Mouse (Mus musculus): ENCODE measurements around the gene Apobec3.
A peak's percentile ranks its signal among the peaks of the same experiment; 100 is the strongest.
"Not testable (repeated sequence)": the region's sequence is repeated elsewhere in the genome, so short reads cannot be mapped to it uniquely, and the experiment has no call there.

The Apobec3 gene

DNA sequence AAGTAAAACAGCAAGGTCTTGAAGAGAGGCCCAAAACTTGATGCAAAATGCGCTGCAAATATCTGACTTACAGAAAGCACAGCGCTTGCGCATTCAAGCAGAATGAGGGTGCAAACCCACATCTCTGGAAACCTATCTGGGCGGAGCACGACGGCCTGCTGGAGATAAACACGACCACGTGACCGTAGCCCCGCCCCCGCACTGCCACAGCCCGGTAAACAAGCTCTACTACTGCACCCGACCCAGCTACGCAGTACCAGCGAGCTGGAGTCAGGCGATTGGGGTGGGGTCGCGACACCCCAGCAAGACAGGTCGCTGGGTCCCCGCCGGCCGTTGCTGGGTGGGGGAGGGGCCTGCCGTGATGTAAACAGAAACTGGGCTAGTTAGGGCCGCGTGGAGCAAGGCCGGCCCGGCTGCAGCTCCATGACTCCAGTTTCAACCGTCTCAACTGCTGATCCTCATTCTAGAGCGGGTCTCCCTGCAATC is 36.2 kb downstream of the Apobec3 start:
- DNase-seq (ENCODE audit: low read depth, low spot score), result peak; percentile 71

DNA sequence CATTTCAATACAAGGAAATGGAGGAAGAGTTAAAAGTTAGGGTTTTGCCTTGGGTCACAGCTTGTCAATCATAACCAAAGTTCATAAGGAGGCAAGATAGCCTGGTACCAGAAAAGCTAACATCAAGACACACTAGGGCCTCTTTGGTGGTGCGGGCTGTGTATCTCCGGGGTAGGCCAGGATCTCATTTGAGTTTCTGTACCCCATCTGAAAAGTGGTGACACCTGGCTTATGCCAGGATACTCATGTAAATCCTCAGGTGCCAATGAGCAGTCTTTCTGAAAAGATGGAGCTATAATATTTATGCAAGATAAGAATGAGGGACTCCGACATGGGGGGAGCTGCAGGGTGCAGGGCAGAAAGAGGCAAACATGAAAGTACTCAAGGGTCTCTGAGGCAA is 36.9 kb downstream of the Apobec3 start:
- no peak for DNase-seq (ENCODE audit: low read depth, low spot score)

DNA sequence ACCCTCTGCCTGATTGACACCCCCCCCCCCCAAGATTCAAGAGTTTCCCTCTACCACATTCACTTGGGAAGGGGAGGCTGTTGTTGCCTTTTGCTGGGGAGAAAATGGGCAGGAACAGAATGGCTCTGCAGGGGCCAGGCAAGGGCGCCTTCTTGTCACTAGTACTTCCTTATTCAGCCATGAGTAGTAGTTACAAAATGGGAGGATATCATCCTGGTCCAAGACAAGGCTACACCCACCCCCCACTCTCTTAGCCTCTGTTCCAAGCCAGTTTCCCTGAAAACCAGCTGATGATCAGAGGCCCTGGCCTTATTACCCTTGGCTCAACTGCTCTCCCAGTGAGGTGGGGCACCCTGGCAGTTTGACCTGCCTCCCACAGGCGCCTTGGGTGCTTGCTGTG is 37.3 kb downstream of the Apobec3 start:
- DNase-seq (ENCODE audit: low read depth, low spot score), result no peak

DNA sequence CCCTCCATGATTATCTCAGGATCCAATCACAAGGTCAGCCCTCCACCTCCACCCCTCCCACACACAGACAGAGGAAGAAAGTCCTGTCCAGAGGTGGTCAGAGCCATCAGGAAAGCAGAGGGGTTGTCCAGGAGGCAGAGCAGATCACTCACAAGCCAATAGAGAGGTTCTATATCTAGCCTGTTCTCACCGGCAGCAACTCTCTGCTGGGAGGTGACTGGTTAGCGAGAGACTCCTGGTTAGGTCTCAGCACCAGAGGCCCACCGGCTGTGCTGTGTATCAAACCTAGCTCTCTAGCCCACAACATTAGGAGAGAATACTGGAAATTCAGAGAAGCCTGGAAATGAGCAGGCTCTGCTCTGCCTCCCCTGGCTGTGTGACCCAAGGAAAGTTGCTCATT is 38.3 kb downstream of the Apobec3 start:
- DNase-seq (ENCODE audit: low read depth, low spot score), result no peak

DNA sequence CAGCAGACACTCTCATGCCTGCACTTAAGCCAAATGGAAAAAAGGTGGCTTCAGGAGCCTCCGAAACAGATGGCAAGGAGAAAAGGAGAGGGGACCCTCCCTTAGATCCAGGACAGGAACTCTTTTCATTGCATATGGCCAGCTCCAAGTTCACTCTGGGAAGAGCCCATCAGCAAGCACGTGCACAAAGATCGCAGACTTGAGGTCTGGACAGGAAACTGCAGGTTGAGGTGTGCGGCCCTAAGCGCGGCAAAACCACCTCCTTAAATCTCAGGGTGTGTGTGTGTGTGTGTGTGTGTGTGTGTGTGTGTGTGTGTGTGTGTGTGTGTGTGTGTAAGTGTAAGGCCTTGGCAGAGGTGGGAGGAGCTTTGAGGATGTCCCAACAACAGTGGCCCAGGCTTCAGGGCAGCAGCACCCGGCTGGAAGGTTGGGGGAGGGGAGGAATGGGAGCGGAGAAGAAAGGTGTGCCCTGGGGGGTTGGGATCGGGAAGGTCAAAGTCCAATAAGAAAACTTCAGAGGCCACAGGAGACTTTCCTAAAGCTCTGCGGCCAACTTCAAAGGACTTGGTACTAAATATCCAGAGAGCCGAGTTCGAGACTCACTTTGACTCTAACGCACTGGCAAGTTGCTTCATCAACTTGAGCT is 40.2 kb downstream of the Apobec3 start:
- DNase-seq (ENCODE audit: low read depth, low spot score), result no peak

DNA sequence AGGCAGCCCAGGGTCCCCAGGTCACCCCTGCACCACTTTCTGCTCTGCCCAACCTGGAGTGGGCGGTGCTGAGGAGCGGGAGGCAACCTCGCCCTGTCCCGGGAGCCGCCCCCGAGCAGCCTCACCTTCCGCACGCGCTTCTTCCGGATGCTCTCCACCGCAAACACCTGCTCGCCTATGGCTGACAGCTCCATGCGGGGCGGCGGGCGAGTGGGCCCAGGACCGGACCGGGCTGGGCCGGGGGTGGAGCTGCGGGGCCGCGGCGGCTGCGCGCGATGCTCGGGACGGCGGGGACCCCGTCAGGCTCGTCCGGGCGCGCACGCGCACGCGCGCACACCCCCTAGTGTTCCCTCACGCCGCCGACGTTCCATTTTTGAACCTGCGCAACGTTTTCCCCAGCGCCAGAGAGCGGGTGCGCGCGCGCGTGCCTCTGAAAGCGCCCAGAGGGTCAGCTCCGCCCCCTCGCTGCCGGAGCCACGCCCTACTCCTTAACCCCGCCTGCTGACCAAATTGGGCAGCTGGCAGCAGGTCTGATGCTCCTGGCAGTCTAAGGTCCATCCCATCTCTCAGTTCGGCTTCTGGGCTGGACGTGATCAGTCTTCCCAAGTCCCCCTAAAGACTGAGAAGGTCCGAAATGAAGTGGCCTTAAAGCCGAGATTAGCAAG is 41.0 kb downstream of the Apobec3 start:
- DNase-seq (ENCODE audit: low read depth, low spot score), result peak; percentile 75

DNA sequence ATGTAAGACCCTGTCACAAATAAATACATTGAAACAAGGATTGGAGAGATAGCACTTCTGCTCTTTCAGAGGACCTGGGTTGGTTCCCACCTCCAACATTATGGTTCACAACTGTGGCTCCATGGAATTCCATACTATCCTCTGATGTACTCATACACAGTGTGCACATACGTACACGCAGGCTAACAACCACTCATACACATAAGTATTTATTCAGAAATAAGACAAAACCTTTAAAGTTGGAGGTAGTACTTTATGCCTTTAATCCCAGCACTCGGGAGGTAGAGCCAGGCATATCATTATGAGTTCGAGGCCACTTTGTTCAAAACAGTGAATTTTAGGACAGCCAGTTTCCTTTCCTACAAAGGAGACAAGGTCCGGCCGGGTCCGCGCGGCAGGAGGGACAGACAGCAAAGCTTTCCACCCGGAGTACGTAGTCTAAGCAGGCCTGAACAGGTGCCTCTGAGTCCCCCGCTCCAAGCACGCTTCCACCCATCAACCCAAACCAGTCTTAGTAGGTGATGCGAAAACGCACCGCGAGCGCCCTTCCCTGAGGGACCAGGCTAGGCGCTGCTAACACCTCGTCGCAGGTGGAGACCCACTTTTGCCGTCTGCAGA is 41.7 kb downstream of the Apobec3 start:
- DNase-seq (ENCODE audit: low read depth, low spot score), result no peak

DNA sequence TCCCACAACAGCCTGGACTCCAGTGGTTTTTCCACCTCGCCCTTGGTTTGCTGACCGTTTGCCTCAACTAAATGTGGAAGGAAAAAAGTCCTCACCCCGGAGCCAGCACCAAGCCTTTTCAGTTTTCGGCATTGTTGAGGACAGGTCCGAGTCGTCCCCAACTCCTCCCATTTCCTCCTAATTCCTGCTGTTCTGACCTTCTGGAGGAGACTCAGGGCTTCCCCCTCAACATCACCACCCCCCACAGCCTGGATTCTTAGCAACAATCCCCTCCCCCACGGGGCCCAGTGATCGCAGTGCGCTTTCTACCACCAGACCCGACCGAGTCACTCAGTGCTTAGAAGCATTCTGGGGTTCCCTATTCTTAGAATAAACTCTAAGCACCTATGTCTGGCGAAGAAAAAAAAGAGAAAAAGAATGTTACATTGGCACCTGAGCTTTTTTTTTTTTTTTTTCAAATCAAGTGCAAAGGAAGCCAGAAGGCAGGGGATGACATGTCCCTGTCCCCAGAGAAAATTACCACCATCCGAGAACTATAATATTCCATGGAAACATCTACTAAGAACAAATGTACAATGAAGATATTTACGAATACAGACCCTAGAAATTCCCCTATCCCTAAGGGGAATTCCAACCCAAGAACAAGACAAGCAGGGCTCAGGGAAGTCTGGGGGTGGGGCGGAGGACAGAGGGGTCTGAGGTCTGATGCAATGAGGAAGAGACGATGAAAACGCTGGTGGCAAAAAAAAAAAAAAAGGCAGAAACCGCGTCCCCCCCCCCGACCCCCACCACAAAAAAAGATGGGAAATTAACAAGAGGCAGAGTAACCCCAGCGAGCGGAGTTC is 42.4 kb downstream of the Apobec3 start:
- DNase-seq (ENCODE audit: low read depth, low spot score), result no peak

DNA sequence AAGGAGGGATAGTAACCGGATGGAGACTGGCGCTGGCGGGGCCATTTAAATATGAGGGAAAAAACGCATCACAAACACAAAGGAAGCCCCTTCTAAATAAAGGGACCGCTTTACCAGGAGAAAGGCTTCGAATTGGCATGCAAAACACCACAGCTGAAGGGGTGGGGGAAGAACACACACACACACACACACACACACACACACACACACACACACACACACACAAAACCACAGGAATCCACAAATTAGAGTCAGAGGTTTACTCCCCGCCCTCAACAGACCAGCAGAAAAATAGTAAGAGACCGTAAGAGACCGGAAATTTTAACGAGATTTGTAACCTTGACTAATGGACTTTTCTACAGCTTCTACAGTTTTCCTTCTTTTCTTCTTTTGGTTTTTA is 43.3 kb downstream of the Apobec3 start:
- DNase-seq (ENCODE audit: low read depth, low spot score), result no peak

DNA sequence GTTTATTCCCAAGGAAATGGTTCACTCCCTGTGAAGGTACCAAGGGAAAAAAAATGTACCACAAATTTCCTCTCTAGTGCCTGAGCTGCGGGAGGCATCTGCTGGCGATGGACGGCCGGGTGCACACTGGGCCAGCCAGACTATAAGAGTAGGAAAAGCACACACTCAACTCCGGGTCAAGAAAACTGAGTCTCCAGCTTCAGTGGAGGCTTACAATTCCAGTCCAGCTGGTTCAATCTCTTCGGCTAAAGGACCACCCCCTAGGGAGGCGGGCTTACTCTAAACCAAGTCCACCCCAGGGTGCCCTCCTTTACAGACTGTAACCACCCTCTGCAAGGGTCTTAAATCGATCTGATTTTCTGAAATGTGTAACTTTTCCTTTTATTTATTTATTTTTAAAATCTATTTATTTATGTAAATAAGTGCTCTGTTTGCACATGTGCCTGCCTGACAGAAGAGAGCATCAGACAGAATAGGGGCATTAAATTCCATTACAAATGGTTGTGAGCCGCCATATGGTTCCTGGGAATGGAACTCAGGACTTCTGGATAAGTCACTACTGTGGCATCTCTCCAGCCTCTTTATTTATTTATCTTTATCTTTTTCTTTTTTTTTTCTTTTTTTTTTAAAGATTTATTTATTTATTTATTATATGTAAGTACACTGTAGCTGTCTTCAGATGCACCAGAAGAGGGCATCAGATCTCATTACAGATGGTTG is 44.4 kb downstream of the Apobec3 start:
- no peak for DNase-seq (ENCODE audit: low read depth, low spot score)

DNA sequence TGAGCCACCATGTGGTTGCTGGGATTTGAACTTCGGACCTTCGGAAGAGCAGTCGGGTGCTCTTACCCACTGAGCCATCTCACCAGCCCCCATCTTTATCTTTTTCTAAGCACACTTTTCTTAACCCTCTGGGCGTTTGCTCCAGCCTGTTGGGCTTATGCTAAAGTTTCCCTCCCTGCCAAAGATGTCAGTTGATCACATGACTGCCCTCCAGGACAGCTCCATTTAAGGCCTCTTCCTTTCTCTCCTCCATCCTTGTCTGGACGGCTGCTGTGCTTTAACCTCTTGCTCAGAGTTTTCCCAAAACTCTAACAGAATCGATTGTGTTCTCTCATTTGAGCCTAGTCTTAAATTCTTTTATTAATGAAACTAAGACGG is 44.9 kb downstream of the Apobec3 start:
- no peak for DNase-seq (ENCODE audit: low read depth, low spot score)

DNA sequence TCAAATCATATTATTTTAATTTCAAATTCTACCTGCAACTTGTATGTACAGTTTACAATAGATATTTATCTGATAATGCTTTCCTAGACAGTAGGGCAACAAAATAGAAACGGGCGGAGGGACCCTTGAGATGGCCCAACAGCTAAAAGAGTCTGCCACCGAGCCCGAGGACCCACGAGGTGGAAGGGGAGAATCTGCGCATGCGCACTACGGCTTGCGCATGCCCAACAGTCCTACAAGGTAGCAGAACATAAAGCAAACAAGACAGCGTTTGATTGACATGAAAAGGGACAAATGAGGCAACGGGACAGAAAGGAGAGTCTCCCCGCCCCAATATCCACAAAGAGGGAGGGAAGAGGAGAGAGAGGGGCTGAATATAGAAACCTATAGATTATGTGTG is 47.6 kb downstream of the Apobec3 start:
- no peak for DNase-seq (ENCODE audit: low read depth, low spot score)

DNA sequence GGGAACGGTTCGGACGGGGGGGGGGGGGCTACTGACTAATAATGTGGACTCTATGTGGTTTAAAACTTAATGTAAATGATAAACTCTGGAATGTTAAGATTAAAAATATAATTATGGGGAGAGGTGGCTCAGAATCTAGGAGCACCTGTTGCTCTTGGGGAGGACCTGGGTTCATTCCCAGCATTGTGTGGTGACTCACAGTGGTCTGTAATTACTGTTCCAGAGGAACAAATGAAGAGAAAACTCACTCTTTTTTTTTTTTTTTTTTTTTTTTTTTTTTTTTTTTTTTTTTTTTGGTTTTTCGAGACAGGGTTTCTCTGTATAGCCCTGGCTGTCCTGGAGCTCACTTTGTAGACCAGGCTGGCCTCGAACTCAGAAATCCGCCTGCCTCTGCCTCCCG is 48.0 kb downstream of the Apobec3 start:
- not testable (repeated sequence) for DNase-seq (ENCODE audit: low read depth, low spot score)

DNA sequence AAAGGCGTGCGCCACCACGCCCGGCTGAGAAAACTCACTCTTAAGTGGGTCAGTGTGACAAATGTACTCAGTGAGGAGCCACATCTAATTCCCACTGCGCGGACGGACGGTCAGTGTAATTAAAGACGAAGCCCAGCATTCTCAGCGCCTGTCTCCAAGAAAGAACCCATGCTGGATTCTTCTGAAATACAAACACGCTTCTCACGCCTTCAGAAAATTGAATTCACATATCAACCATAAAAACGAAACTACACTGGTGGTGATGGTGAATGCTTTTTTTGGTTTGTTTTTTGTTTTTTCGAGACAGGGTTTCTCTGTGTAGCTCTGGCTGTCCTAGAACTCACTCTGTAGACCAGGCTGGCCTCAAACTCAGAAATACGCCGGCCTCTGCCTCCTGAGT is 48.5 kb downstream of the Apobec3 start:
- DNase-seq (ENCODE audit: low read depth, low spot score), result no peak

DNA sequence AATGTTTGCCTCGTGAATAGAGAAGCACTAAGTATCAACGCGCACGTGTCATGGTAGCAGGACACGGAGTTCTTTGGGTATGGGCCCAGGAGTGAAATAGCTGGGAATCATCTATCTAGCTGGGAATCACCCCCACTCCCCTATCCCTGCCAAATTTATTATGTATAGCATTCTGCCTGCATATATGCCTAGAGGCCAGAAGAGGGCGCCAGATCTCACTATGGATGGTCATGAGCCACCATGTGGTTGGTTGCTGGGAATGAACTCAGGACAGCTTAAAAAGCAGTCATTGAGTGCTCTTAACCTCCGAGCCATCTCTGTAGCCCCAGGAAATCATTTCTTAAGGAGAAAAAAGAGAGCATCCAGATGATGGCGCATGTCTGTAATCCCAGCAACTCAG is 49.5 kb downstream of the Apobec3 start:
- DNase-seq (ENCODE audit: low read depth, low spot score), result no peak

DNA sequence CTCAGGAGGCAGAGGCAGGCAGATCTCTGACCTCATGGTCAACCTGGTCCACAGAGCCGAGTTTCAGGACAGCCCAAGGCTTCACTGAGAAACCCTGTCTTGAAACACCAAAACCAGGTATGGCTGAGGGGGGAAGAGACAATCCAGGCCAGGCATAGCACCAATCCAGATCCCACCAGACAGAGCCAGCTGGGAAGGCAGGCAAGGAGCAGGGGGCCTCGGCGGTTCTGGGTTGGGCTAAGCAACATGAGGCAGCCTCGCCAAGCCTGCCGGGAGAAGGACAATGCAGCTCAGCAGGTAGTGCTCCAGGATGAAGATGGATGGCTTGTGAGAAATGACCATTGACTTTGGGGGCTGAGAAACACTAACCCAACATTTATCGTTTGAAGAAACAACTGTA is 51.1 kb downstream of the Apobec3 start:
- DNase-seq (ENCODE audit: low read depth, low spot score), result no peak

DNA sequence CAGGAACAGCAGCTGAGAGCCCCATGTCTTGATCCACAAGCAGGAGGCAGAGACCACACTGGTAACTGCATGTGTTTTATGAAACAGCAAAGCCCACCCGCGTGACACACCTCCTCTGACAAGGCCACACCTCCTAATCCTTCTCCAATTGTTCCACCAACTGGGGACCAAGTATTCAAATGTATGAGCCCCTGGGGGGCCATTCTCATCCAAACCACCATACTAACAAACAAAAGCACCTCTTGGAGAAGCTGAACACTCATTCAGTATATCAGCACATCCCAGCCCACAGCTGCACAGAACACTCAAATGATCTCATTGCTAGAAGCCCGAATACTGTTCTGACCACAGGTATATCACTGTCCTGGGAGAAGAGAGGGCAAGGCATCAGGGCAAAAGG is 52.1 kb downstream of the Apobec3 start:
- DNase-seq (ENCODE audit: low read depth, low spot score), result no peak

DNA sequence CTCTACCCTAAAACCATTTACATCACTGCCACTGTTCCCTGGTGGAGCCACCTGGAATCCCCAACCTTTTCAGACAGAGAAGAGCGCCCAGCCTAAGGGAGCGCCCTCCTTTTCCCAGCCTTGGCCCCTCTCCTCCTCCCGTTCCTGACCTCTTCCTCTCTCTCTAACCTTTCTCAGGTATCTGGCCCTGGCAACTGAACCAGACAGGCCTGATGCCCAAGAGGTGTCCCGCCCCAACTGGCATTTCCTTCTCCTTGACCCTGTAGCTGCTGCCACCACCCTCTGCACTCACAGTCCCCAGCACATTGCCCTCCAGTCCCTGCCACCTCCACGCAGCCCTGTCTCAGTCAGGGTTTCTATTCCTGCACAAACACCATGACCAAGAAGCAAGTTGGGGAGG is 53.5 kb downstream of the Apobec3 start:
- no peak for DNase-seq (ENCODE audit: low read depth, low spot score)

DNA sequence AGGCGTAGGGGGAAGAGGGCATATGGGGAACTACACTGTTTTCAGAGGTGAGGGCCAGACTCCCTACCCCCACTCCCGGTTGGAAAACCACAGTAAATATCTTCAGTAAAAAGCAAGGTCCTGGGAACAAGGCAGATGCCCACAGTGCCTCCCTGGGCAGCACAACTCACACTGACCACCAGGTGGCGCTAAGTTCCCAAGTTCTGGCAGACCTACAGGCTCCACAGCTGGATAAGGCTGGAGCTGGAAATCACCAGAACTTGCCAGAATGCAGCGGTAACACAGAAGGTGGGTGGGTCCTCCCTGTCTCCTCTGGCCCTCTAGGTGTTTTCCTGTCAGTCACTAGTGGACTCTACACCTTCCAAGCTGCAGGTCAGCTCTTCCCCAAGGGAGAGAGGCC is 54.6 kb downstream of the Apobec3 start:
- peak; percentile 75 for DNase-seq (ENCODE audit: low read depth, low spot score)

DNA sequence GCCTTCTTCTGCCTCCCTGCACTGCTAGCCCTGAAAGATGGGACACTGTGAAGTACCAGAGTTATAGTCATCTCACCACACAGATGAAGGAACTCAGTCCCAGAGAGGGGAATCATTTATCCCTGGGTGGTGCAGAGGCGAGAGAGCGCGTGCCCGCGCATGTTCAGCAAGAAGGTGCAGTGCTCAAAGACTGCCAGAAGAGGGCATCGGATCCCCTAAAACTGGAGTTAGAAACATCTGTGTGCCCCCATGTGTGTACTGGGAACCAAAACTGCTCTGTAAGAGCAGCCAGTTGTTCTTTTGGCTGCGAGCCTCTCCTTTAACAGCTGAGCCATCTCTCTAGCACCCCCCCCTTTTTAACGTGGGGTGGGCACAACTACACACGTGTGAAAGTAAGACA is 55.3 kb downstream of the Apobec3 start:
- no peak for DNase-seq (ENCODE audit: low read depth, low spot score)

DNA sequence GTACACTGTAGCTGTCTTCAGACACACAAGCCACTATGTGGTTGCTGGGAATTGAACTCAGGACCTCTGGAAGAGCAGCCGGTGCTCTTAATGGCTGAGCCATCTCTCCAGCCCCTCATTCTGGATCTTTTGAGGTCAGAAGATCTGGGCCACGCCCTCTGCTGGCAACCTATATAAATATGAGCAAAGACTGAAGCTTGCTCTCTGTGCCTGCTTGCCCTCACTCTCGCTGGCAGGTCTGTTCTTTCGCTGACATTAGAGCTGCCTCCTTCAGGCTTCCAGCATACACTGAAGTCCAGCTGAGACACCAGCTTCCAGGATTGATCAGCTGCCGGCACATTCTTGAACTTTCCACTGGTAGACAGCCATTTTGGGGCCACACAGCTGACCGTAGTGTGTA is 56.2 kb downstream of the Apobec3 start:
- no peak for DNase-seq (ENCODE audit: low read depth, low spot score)

Measured in retina, adult 2 months (tissue).